Mouse (Mus musculus) embryonic stem cell, embryonic (primary cell): ENCODE results near the gene Hmox2.

ENCODE experiments used
- CTCF ChIA-PET, 4 experiments: fragments of 300-600 bp in 2 of 4; fragments of 350-600 bp in 2 of 4; sonication (Branson Sonifier 250); formaldehyde crosslinking; loops; one replicate each; lab custom pipeline; 2022; ENCODE audit warnings: inconsistent platforms in 2 of 4; lab: Charles Lee
- POLR2A ChIA-PET, 4 experiments: fragments of 300-600 bp in 2 of 4; fragments of 350-600 bp in 2 of 4; sonication (Branson Sonifier 250); formaldehyde crosslinking; loops; one replicate each; lab custom pipeline; 2022; ENCODE audit warnings: antibody characterized with exemption in 4 of 4, inconsistent platforms in 1 of 4; lab: Charles Lee

Hmox2 gene

GRCm38 (mm10) chr16:4713861-4714710 lies 12.1 kb upstream of the Hmox2 start:
- POLR2A ChIA-PET = interaction anchor here in 3 of 4 experiments (1.1 to 5.2 kb wide), 9 partner anchors 8 to 28 kb away, joined by 3 to 25 read pairs (median 5); partner anchors contain the start of gene Hmox2 (in 3 of the 3)

DNA sequence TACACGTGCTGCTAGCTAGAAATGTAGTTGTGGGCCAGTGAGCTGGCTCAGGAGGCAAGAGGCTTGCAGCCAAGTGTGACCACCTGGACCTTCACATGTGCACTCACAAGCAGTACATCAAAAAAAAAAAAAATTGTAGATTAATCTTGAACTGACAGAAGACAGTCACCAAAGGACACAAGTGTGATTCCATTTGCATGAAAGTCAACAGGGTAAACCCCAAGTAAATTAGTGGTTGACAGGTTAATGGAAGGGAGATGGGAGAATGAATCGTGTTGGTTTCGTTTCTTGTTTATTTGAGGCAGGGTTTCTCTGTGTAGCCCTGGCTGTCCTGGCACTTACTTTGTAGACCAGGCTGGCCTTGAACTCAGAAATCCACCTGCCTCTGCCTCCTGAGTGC lies 8.3 kb upstream of the Hmox2 start:
- ChIA-PET CTCF (interaction anchor here in 2 of 4 experiments (0.6 to 1.4 kb wide), 2 partner anchors 51 to 498 kb away, joined by 3 read pairs; no protein-coding TSS in a partner anchor), POLR2A (interaction anchor here in 3 of 4 experiments (0.6 to 5.2 kb wide), 10 partner anchors 7 to 412 kb away, joined by 3 to 25 read pairs (median 3); partner anchors contain the start of genes Hmox2 (in 2 of the 3) and Ubald1 (in 1 of the 3))

More at GRCm38 (mm10) chr16:4713861-4714710, 12.1 kb upstream of the Hmox2 start:
- CTCF ChIA-PET = no interaction called here

GRCm38 (mm10) chr16:4718753-4719518 lies 7.2 kb upstream of the Hmox2 start, which contains the start of gene Nmral1:
Nmral1 (minus strand) TSS chr16:4719356.
- CTCF ChIA-PET = interaction anchor here in 1 of 4 experiments (1.4 kb wide), 1 partner anchor 52 kb away, joined by 3 read pairs; no protein-coding TSS in a partner anchor
- POLR2A ChIA-PET = interaction anchor here in 3 of 4 experiments (0.8 to 5.2 kb wide), 7 partner anchors 6 to 161 kb away, joined by 3 to 25 read pairs (median 4); partner anchors contain the start of genes Cdip1 (in 1 of the 3), Hmox2 (in 1 of the 3) and Ubald1 (in 1 of the 3)

DNA sequence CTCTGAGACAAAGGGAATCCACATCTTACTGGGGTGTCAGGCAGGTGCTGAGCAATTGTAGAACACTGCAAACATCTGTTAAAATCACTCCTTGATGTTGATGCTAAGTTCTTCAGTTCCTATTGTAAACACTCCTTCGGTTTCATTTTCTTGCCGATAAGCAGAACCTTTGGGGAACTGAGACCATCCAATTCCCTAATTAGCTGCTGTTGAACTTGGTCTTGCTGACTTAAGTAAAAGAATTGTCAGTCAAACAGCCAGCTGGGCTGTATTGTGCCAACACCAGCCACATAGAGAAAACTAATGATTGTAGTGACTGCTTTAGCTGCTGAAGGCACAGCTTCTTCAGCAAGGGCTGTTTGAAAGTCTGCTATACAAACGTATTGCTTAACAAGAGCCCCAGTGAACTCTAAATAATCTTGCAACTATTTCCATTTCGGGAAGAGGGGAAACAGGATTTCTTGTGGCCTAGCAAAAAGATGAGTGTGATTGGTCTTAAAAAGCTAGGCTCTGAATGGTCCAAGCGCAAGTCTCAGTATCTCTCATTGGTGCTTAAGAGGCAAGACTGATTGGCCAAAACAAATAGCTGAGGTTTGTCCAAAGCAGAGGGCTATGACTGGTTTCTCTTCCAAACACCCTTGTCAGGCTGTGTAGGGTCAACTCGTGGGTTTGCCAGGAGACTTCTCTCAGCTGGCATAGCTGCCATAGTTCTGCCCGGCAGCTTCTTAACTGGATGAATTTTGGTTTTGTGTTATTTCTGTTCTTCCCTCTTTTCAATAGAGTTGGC lies 3.8 kb upstream of the Hmox2 start:
- ChIA-PET CTCF (interaction anchor here in 2 of 4 experiments (0.6 to 1.1 kb wide), 2 partner anchors 41 to 192 kb away, joined by 3 read pairs; no protein-coding TSS in a partner anchor), POLR2A (interaction anchor here in 3 of 4 experiments (0.7 to 5.4 kb wide), 22 partner anchors 10 to 259 kb away, joined by 3 to 31 read pairs (median 5); partner anchors contain the start of genes Cdip1 (in 2 of the 3), Coro7 (in 2 of the 3) and Ubald1 (in 2 of the 3))

GRCm38 (mm10) chr16:4722915-4723209 lies 3.3 kb upstream of the Hmox2 start:
- ChIA-PET CTCF (interaction anchor here in 3 of 4 experiments (0.6 to 1.1 kb wide), 3 partner anchors 40 to 191 kb away, joined by 3 read pairs; no protein-coding TSS in a partner anchor), POLR2A (interaction anchor here in 3 of 4 experiments (0.7 to 5.4 kb wide), 22 partner anchors 9 to 260 kb away, joined by 3 to 31 read pairs (median 5); partner anchors contain the start of genes Cdip1 (in 2 of the 3), Coro7 (in 2 of the 3) and Ubald1 (in 2 of the 3))

GRCm38 (mm10) chr16:4725266-4725665 lies 895 bp upstream of the Hmox2 start:
- CTCF ChIA-PET = interaction anchor here in 1 of 4 experiments (1.6 kb wide), 1 partner anchor 137 kb away, joined by 3 read pairs; no protein-coding TSS in a partner anchor
- POLR2A ChIA-PET = interaction anchor here in 3 of 4 experiments (0.6 to 5.4 kb wide), 28 partner anchors 9 to 229 kb away, joined by 3 to 31 read pairs (median 6); partner anchors contain the start of genes Cdip1 (in 2 of the 3), Coro7 (in 1 of the 3), Pam16 (in 1 of the 3) and Tfap4 (in 1 of the 3)

GRCm38 (mm10) chr16:4726528-4727128 lies 467 bp downstream of the Hmox2 start:
- ChIA-PET POLR2A (interaction anchor here in 3 of 4 experiments (0.6 to 5.4 kb wide), 52 partner anchors 8 to 1343 kb away, joined by 3 to 31 read pairs (median 4); partner anchors contain the start of genes Cdip1 (in 3 of the 3), Ubald1 (in 3 of the 3), Coro7 (in 1 of the 3) and Pam16 (in 1 of the 3)), CTCF (interaction anchor here (0.6 to 1.6 kb wide), 7 partner anchors 8 to 327 kb away, joined by 3 to 4 read pairs (median 3); partner anchors contain the start of genes Cdip1 (in 1 of the 4) and Tfap4 (in 1 of the 4))

DNA sequence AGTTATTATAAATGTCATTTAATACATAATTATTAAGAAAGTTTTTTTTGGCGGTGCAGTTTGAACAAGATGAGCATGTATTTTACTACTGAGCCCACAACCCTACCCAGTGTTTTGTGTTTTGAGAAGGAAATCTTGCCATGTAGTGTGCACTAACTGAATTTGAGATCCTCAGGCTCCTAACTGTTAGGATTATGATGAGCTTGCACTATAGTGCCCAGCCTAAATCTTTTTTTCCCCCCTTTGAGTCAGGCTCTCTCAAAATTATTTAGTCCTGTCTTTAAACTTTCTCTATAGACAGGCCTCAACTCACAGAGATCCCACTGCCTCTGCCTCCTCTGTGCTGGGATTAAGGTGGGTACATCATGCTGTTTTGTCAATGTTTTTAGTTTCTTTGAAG lies 1.4 kb downstream of the Hmox2 start:
- ChIA-PET POLR2A (interaction anchor here in 2 of 4 experiments (0.6 to 5.4 kb wide), 11 partner anchors 11 to 153 kb away, joined by 3 to 31 read pairs (median 15); partner anchors contain the start of genes Cdip1 (in 1 of the 2), Coro7 (in 1 of the 2) and Ubald1 (in 1 of the 2)), CTCF (interaction anchor here in 2 of 4 experiments (0.9 to 1.3 kb wide), 3 partner anchors 60 to 168 kb away, joined by 3 read pairs; partner anchors contain the start of gene Tfap4 (in 1 of the 2))

DNA sequence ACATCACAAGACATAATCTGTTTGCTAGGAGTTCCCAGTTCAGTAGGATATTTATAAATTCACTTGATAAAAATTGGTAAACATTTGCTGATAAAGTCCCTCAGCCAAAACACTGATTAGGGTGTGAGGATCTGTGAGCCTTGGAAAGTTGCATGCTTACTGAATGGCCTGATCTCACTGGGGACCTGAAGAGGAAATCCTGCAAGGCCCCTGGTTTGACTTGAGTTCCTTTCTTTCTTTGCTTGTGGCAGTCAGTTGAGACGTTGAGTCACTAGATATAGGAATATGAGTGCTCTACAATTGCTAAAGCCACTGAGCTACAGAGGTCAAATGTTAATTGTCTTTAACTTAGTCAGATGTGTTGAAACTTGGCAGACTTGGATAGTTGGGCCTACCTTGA lies 1.8 kb downstream of the Hmox2 start:
- ChIA-PET CTCF (no interaction called here), POLR2A (interaction anchor here in 1 of 4 experiments (0.6 to 1.9 kb wide), 3 partner anchors 27 to 92 kb away, joined by 3 to 5 read pairs (median 4); no protein-coding TSS in a partner anchor)

GRCm38 (mm10) chr16:4730776-4731358 lies 4.7 kb downstream of the Hmox2 start:
- CTCF ChIA-PET = interaction anchor here in 2 of 4 experiments (0.6 kb wide), 3 partner anchors 123 to 551 kb away, joined by 3 to 8 read pairs (median 6); no protein-coding TSS in a partner anchor
- POLR2A ChIA-PET = interaction anchor here (0.7 to 2.1 kb wide), 8 partner anchors 8 to 159 kb away, joined by 3 to 10 read pairs (median 4); partner anchors contain the start of gene Ubald1 (in 1 of the 4)

- ChIA-PET CTCF (no interaction called here), POLR2A (interaction anchor here in 2 of 4 experiments (0.9 to 1.4 kb wide), 6 partner anchors 10 to 150 kb away, joined by 3 to 4 read pairs (median 3); partner anchors contain the start of genes Coro7 (in 1 of the 2) and Hmox2 (in 1 of the 2))
These were observed 10.1 kb downstream of the Hmox2 start for GRCm38 (mm10) chr16:4736262-4736661.

DNA sequence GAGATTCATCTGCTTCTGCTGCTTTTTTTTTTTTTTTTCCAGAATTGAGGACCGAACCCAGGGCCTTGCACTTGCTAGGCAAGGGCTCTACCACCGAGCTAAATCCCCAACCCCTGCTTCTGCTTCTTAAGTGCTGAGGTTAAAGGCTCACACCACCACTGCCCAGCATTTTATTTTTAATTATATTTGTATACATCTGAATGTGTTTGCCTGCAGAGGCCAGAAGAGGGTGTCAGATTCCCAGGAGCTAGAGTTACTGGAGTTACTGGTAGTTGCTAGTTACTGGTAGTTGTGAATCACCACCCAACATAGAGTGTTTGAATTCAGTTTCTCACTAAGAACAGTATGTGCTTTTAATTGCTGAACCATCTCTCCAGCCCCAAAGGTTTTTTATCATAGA lies 13.8 kb downstream of the Hmox2 start:
- CTCF ChIA-PET = interaction anchor here in 1 of 4 experiments (0.6 kb wide), 1 partner anchor 137 kb away, joined by 3 read pairs; no protein-coding TSS in a partner anchor
- POLR2A ChIA-PET = interaction anchor here in 1 of 4 experiments (0.6 to 1.6 kb wide), 6 partner anchors 8 to 154 kb away, joined by 3 to 7 read pairs (median 3); partner anchors contain the start of gene Hmox2

- POLR2A ChIA-PET = interaction anchor here in 2 of 4 experiments (0.6 to 2.5 kb wide), 10 partner anchors 8 to 25 kb away, joined by 3 to 16 read pairs (median 4); partner anchors contain the start of gene Hmox2 (in 1 of the 2)
- CTCF ChIA-PET = interaction anchor here in 1 of 4 experiments (2.0 kb wide), 1 partner anchor 21 kb away, joined by 4 read pairs; no protein-coding TSS in a partner anchor
These were observed 16.0 kb downstream of the Hmox2 start for GRCm38 (mm10) chr16:4742186-4742585.

DNA sequence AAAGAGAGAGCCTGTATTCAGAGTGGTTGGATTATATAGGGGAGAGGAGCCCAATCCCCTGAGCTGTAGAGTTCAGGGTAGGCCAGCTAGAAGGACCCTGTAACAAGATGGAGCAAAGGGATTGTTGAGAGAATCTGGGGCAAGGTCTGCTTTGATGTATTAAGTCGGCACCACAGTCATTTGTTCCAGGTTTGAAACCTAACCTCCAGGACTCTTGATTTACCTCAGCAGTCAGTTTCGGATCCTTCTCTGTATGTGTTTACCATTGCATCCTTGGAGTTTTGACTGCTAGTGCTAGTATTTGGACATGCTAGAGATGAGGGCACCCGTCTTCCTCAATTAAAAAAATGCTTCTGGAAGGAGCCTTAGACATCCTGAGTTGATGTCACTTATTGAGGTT lies 26.0 kb downstream of the Hmox2 start:
- ChIA-PET CTCF (no interaction called here), POLR2A (interaction anchor here in 2 of 4 experiments (0.6 to 3.3 kb wide), 3 partner anchors 10 to 122 kb away, joined by 4 to 16 read pairs (median 5); no protein-coding TSS in a partner anchor)

GRCm38 (mm10) chr16:4754045-4754444 lies 27.9 kb downstream of the Hmox2 start:
- POLR2A ChIA-PET = interaction anchor here in 2 of 4 experiments (1.0 to 1.5 kb wide), 2 partner anchors 10 to 12 kb away, joined by 4 read pairs; no protein-coding TSS in a partner anchor

More at GRCm38 (mm10) chr16:4754045-4754444, 27.9 kb downstream of the Hmox2 start:
- CTCF ChIA-PET = interaction anchor here in 1 of 4 experiments (1.1 kb wide), 1 partner anchor 9 kb away, joined by 5 read pairs; no protein-coding TSS in a partner anchor
